Mouse (Mus musculus) retina, adult 2 months (tissue): ENCODE data around the gene Hif3a.

Source experiments
- DNase-seq: peaks from one replicate; pipeline ENCODE4 v3.0.0-alpha.2; 2012; ENCODE audit warnings: low read depth, low spot score

Hif3a gene

GRCm38 (mm10) chr7:16992451-16992807 is 69.8 kb downstream of the Hif3a start, which contains the start of gene Ccdc8:
Gene Ccdc8, plus strand, starts transcription at chr7:16992708.
- DNase-seq: no peak

DNA sequence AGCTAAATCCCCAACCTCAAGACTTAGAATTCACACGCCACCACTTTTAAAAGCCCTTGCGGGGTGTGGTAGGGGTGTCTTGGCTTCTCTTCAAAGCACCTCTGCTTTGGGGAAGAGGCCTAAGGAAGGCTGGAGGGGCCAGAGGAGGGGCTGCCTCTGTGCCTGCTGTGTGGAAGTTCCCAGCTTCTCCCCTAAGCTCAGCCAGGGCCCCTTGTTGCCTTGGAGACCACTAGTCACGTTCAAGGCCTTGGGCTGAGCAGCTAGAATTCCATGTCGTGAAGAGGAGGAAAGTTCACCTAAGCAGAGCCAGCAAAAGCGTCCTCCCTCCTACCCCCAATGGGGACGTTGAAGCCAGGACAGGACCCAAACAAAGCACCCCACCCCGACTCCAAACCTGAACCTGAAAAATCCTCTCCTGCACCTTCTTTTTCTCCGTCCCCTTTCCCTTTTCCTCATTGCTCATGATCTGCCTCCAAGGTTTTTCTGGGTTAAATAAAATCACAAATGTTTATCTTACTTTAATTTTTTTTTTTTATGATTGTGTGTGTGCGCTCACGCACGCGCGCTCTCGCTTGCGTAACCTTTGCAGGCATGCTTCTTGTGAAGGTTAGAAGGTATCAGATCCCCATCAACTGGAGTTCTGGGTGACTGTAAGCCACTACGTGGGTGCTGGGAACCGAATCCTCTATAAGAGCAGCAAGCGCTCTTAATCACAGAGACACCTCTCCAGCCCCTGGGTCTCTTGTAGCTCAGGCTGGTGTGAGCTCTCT is 70.4 kb downstream of the Hif3a start:
- DNase-seq: no peak

DNA sequence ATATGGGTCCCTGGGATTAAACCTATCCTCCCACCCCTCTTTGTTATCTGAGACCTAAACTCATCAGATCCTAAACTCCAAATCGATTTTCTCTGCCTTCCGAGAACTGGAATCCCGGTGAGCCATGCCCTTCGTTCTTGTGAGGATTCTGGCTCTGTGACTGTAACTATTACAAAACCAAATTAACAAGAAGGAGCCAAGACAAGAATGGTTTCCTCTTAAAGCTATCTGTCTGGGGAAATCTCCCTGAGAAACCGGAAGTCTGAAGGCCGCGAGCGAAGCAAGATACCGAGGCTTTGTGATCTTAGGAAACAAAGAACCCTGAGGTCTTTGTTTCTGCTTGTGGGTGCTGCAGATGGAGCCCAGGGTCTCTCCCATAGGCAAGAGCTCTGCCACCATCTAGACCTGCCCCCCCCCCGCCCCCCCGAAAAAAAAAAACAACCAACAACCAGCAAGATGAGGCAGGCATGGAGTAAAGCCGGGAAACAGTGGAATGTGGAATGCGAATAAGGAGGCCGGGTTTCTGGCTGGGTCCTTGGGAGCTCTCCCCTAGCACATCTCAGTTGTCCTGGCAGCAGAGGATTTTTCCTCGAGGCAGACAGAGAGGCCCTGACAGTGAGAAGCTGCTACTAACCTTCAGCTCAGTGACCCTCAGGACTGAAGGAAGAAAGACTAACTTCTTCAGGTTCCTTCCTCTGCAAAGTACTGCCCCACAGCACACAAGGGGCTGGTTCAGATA is 72.1 kb downstream of the Hif3a start:
- no peak for DNase-seq

DNA sequence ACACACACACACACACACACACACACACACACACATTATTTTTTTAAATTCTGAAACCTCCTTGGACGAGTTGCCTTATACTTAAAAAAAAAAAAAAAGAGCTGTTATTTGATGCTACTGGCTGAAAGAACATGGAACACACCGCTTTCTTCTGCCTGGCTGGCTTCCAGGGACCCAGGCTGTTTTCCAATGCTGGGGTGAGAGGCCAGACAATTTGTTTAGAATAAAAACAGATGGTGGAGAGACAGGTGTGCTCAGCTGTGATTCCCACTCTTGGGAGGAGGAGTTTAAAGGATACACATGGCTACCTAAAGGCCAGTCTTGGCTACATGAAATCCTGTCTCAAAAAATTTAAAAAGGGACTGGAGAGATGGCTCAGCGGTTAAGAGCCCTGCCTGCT is 73.8 kb downstream of the Hif3a start:
- no peak for DNase-seq

DNA sequence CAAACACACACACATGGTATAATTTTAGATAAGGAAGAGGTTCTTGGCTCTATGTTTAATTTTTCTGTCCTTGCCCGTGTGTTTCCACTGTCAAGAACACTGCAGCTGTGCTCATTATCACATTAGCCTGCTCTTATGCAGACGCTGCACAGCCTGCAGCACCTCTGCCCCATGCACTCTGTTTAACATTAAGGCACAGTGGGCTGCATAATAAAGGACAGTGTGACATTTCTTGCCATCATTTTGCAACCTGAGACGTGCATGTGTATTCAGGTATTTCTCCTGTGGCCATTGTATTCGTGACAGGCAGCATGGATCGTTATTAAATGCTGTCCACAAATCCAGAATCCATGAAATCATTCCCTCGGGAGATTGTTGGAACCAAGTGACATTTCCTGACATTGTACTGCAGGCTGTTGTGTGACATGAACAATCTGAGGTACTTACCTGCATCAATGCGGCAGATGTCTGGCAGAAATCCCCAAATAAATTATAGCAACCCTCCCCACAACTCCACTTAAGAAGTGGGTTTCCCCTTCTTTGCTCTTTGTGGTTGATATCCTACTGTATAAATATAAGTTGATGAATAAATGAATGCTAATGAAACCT is 74.6 kb downstream of the Hif3a start:
- DNase-seq: no peak

DNA sequence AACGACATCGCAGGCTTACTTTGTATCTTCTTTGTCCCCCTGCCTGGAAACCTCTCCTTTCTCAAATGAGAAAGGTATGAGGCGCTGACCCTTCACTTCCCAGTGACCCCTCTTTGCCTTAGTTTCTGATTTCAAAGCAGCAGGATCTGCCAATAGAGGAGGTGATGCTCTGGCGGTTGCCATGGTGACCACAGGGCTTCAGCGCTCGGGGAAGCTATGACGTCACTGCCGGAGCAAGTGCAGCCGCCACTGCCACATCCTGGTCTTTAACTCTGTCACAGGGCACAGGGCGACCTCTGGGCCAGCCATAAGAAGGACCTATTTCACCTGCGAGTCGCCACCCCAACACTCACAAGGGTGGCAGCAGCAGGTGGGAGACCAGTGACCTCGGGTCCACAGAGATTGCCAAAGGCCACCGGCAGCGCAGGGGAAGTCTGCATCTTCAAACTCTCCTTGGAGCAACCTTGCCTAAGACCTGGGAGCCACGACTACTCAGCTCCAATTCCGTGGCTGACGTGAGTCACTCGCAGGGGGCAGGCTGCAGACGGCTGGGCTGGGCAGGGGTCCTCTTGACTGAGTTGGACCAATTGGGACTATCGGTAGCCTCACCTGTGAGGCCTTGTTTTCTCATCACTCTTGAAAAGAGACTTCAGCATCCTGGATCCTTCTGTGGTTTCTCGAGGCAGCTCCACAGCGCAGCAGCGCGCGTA is 79.2 kb downstream of the Hif3a start, which contains the start of gene Gm42372:
Gene Gm42372 (plus strand): TSS at position 228 of the 710 bp plus-strand sequence.
- peak; percentile 50 for DNase-seq
